Mouse (Mus musculus) liver, embryonic 11.5 days (tissue): ENCODE data around the gene Prkca. TPM values are rescaled to one million over a fixed set of nuclear protein-coding genes. Genes with fewer than 3 reads are reported as not detected.

Experiments
- ATAC-seq: fragments of 200-750 bp; cut with Nextera tagmentation; replicated peaks from 2 replicates; pipeline ENCODE4 v1.8.0; 2017; ENCODE audit warnings: moderate number of reproducible peaks, mild to moderate bottlenecking, moderate TSS enrichment, moderate library complexity; ENCODE audit not compliant: low FRiP score
- DNase-seq: peaks from one replicate; pipeline ENCODE4 v3.0.0-alpha.2; 2017; ENCODE audit warnings: low spot score
- H3K27ac ChIP-seq: fragments of 300-500 bp; sonication (generic); 2 replicates; pipeline ENCODE4 v1.5.1; 2014; ENCODE audit warnings: mild to moderate bottlenecking, low read depth, low read length, control low read depth
- H3K27me3 ChIP-seq: fragments of 300-500 bp; sonication (generic); replicated peaks from 2 replicates; pipeline ENCODE4 v1.6.1; 2014; ENCODE audit warnings: low read length, mixed read lengths; ENCODE audit not compliant: control insufficient read depth, insufficient read depth
- H3K36me3 ChIP-seq: fragments of 300-500 bp; sonication (generic); 2 replicates; pipeline ENCODE4 v1.6.1; 2014; ENCODE audit warnings: mild to moderate bottlenecking, low read length, moderate library complexity, mixed read lengths; ENCODE audit not compliant: control insufficient read depth, insufficient read depth
- H3K4me1 ChIP-seq: fragments of 300-500 bp; sonication (generic); replicated peaks from 2 replicates; pipeline ENCODE4 v1.6.1; 2014; ENCODE audit warnings: low read length, mixed read lengths; ENCODE audit not compliant: control insufficient read depth, insufficient read depth
- H3K4me2 ChIP-seq: fragments of 300-500 bp; sonication (generic); 2 replicates; pipeline ENCODE4 v1.6.1; 2014; ENCODE audit warnings: mild to moderate bottlenecking, control low read depth, moderate library complexity
- H3K4me3 ChIP-seq: fragments of 300-500 bp; sonication (generic); 2 replicates; pipeline ENCODE4 v1.5.1; 2014; ENCODE audit warnings: low read depth, low read length, control low read depth
- H3K9ac ChIP-seq: fragments of 300-500 bp; sonication (generic); 2 replicates; pipeline ENCODE4 v1.6.1; 2014; ENCODE audit warnings: low read depth, low read length, control low read depth
- H3K9me3 ChIP-seq: fragments of 300-500 bp; sonication (generic); 2 replicates; pipeline ENCODE4 v1.6.1; 2016; ENCODE audit warnings: low read length, inconsistent platforms, mixed read lengths; ENCODE audit not compliant: control insufficient read depth
- WGBS: fragments of 180-500 bp; shearing (Covaris S2); extraction: QIAGEN DNeasy Blood & Tissue Kit; methylation state at CpG from one replicate; pipeline ENCODE4 v1.1.7; 2014; 5-methylcytosine and 5-hydroxymethylcytosine counted together
- polyA plus RNA-seq: library from polyadenylated mRNA; unstranded; fragments of >200 nt; fragmentation: Nextera tagmentation; extraction: Ambion mirVana; gene quantifications from 2 replicates; pipeline ENCODE4 v1.2.1, GENCODE M21; 2014

Prkca gene
- polyA plus RNA-seq, 1 experiment from 2014 or later = 12.4 TPM

- Histone ChIP-seq H3K4me2 (no peak overlapping the region; the same call in 1 of the 2 replicates), H3K4me1 (peaks cover 17% of the 10 kb centered on the region), H3K27ac (0 out of 2 replicates have a peak overlapping the region, but pooled peaks have one; percentile 22), H3K9ac (no peak overlapping the region), H3K27me3 (no peaks in the 10 kb centered on the region), H3K36me3 (no peaks in the 10 kb centered on the region), H3K4me3 (no peak overlapping the region), H3K9me3 (no peaks in the 10 kb centered on the region)
- WGBS = 50% methylated on average over 13 of the region's 13 CpGs
- no peak for DNase-seq
- ATAC-seq = 0 out of 2 replicates have a peak, but pooled peaks have one; percentile 10
Observed at GRCm38 (mm10) chr11:108223613-108224232, 120.0 kb downstream of the Prkca start.

- Histone ChIP-seq H3K27me3 (no peaks in the 10 kb centered on the region), H3K4me1 (peaks cover 11% of the 10 kb centered on the region), H3K27ac (no peak overlapping the region; the same call in 1 of the 2 replicates), H3K4me2 (peak overlapping the region; percentile 41), H3K4me3 (no peak overlapping the region), H3K9ac (no peak overlapping the region), H3K9me3 (no peaks in the 10 kb centered on the region), H3K36me3 (no peaks in the 10 kb centered on the region)
- WGBS = 52% methylated on average over 6 of the region's 6 CpGs
- ATAC-seq (0 out of 2 replicates have a peak, but pooled peaks have one; percentile 30), DNase-seq (no peak)
Observed at GRCm38 (mm10) chr11:108223154-108223553, 120.6 kb downstream of the Prkca start.

GRCm38 (mm10) chr11:108222616-108223015 is 121.1 kb downstream of the Prkca start:
- Histone ChIP-seq H3K27me3 (no peaks in the 10 kb centered on the region), H3K9ac (no peak overlapping the region), H3K4me1 (peaks cover 11% of the 10 kb centered on the region), H3K4me3 (no peak overlapping the region), H3K36me3 (no peaks in the 10 kb centered on the region), H3K4me2 (peak overlapping the region; percentile 41), H3K9me3 (no peaks in the 10 kb centered on the region), H3K27ac (no peak overlapping the region; the same call in 1 of the 2 replicates)
- DNase-seq (no peak), ATAC-seq (0 out of 2 replicates have a peak, but pooled peaks have one; percentile 25)
- WGBS = 48% methylated on average over 8 of the region's 8 CpGs

- H3K4me1 ChIP-seq = peaks cover 14% of the 10 kb centered on the region
- H3K9ac ChIP-seq = no peak overlapping the region
- H3K4me3 ChIP-seq = no peak overlapping the region
- no peaks in the 10 kb centered on the region for H3K27me3 ChIP-seq
- H3K27ac ChIP-seq = no peak overlapping the region
- no peaks in the 10 kb centered on the region for H3K36me3 ChIP-seq
- 79% methylated on average over 3 of the region's 3 CpGs for WGBS
- ATAC-seq = no peak
- no peaks in the 10 kb centered on the region for H3K9me3 ChIP-seq
- H3K4me2 ChIP-seq = no peak overlapping the region; the same call in 1 of the 2 replicates
- DNase-seq = no peak
Observed at GRCm38 (mm10) chr11:108222026-108222425, 121.7 kb downstream of the Prkca start.

GRCm38 (mm10) chr11:108221124-108221835 is 122.4 kb downstream of the Prkca start:
- H3K4me1 ChIP-seq = peaks cover 14% of the 10 kb centered on the region
- no peaks in the 10 kb centered on the region for H3K9me3 ChIP-seq
- no peak overlapping the region for H3K4me3 ChIP-seq
- no peak overlapping the region for H3K9ac ChIP-seq
- WGBS = 83% methylated on average over 13 of the region's 13 CpGs
- DNase-seq (no peak), ATAC-seq (no peak)
- no peaks in the 10 kb centered on the region for H3K36me3 ChIP-seq
- H3K4me2 ChIP-seq = no peak overlapping the region
- H3K27ac ChIP-seq = no peak overlapping the region
- no peaks in the 10 kb centered on the region for H3K27me3 ChIP-seq

GRCm38 (mm10) chr11:108220605-108221004 is 123.1 kb downstream of the Prkca start:
- no peak overlapping the region for H3K4me2 ChIP-seq
- no peak for ATAC-seq
- no peak overlapping the region for H3K4me3 ChIP-seq
- no peak overlapping the region for H3K27ac ChIP-seq
- no peaks in the 10 kb centered on the region for H3K9me3 ChIP-seq
- H3K9ac ChIP-seq = no peak overlapping the region
- no peak for DNase-seq
- 87% methylated on average over 5 of the region's 5 CpGs for WGBS
- H3K4me1 ChIP-seq = peaks cover 14% of the 10 kb centered on the region
- H3K36me3 ChIP-seq = no peaks in the 10 kb centered on the region
- H3K27me3 ChIP-seq = no peaks in the 10 kb centered on the region

- no peak overlapping the region for H3K27ac ChIP-seq
- no peak overlapping the region for H3K9ac ChIP-seq
- H3K9me3 ChIP-seq = no peaks in the 10 kb centered on the region
- H3K4me1 ChIP-seq = 0 out of 2 replicates have a peak, but pooled peaks cover 3% of the 10 kb centered on the region
- no peak overlapping the region for H3K4me2 ChIP-seq
- no peaks in the 10 kb centered on the region for H3K27me3 ChIP-seq
- 87% methylated on average over 8 of the region's 8 CpGs for WGBS
- H3K4me3 ChIP-seq = no peak overlapping the region
- no peaks in the 10 kb centered on the region for H3K36me3 ChIP-seq
- DNase-seq (no peak), ATAC-seq (no peak)
Observed at GRCm38 (mm10) chr11:108217043-108217442, 126.7 kb downstream of the Prkca start.

GRCm38 (mm10) chr11:108216064-108216463 is 127.7 kb downstream of the Prkca start:
- Histone ChIP-seq H3K36me3 (no peaks in the 10 kb centered on the region), H3K9ac (no peak overlapping the region), H3K27me3 (no peaks in the 10 kb centered on the region), H3K27ac (no peak overlapping the region), H3K4me3 (no peak overlapping the region), H3K4me1 (peaks cover 3% of the 10 kb centered on the region; the same call in 1 of the 2 replicates), H3K4me2 (no peak overlapping the region), H3K9me3 (no peaks in the 10 kb centered on the region)
- ATAC-seq (no peak), DNase-seq (no peak)
- 89% methylated on average over 7 of the region's 7 CpGs for WGBS
